Mouse (Mus musculus) retina, postnatal 1 day (tissue): Measurements from ENCODE around the gene Cox15.
A peak's percentile ranks its signal among the peaks of the same experiment; 100 is the strongest.

ENCODE experiments used
- DNase-seq: peaks from one replicate; pipeline ENCODE4 v3.0.0-alpha.2; 2012

Cox15 gene

DNA sequence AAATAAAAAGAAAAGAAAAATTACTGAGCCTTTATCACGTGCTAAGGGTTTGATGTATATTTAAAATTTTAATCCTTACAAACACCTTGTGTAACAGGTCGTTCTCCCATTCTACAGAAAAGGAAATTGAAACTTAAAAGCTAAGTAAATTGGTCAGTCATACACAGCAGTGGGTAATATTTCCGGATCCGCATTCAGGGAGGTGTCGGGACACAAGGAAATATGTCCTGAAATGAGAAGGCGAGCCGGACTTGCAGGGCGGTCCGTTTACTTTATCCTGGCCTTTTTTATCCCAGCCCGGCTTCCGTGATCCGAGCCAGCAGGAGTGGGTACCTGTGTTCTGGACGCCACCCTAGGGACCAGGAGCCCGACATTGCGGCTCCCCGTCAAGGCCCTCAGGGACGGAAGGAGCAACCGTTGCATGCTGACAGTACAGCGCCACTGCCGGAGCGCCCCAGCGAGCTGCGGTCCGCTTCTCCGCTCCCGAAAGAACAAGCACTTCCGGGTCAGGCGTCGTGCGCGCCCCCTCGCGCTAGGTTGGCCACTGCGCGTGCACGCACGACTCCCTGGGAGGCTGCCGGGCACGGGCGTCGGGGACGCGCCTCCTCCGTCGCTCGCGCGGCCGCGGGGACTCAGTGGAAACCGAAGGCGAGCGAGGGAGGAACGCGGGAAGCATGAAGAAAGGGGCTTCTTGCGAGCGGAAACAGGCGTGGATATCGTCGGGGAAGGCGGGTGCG, at the start of gene Cox15, which contains the start of gene Cutc:
Cox15 (minus strand) TSS at position 512 of the 737 bp plus-strand sequence.
Cutc (plus strand) TSS at position 508 of the 737 bp plus-strand sequence.
- peak; percentile 98 for DNase-seq

DNA sequence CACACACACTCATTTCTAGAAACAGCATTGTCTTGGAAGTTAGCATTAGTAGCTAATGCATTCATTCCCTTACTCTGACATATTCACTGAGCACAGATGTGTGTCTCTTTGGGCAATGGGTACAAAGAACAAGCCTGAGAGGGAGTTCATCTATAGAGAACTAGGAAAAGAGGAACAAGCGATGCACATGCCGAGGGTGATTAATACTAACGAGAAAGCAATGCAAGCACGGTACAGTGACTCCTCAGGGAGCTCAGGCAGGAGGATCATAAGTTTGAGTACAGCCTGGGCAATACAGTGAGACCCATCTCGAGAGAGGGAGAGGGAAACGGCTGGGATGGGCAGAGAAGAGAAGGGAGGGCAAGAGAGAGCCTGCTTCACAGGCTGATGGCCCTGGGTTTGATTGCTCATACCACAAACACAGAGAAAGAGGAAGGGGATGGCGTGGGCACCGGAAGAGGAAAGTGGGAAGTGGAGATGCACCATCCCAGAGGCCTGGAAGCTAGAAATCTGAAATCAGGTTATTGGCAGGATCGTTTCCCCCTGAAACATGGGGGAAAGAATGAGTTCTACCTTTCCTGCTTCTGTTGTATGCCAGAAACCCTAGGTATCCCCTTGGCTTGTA, 48.7 kb upstream of the Cox15 start:
- no peak for DNase-seq

- no peak for DNase-seq
Observed at GRCm38 (mm10) chr19:43797216-43797615, 44.4 kb upstream of the Cox15 start.

DNA sequence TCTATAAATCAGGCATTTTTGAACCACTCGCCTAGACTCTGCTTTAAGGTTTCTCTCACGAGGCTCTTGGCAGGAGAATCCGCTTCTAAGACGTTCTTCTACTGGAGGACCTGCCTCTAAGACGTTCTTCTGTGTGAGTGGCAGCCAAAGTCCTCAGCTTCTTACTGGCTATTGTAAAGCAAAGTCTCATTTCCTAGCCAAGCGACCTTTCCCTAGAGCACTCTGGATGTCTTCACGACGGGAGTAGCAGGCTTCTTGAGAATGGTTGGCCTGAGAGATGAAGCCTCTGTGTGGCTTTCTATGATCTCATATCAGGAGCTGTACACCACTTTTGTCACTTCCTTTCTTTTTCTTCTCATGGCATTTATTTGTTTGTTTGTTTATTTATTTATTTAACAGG, 42.7 kb upstream of the Cox15 start:
- DNase-seq, result no peak

DNA sequence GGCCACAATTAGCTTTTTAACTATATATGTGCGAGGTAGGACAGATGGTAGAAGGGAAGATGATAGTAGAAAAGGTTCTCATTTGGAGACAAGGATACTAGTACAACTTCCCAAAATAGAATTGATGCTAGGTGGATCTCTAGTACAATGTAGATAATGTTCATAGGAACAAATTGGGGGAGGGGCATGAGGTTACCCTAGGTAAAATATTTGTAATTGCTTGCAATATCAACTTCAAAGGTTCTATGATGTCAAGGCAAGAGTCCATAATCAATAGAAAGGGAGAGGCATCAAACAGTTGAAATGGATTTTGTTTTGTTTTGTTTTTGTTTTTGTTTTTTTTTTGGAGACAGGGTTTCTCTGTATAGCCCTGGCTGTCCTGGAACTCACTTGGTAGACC, 41.2 kb upstream of the Cox15 start:
- no peak for DNase-seq

DNA sequence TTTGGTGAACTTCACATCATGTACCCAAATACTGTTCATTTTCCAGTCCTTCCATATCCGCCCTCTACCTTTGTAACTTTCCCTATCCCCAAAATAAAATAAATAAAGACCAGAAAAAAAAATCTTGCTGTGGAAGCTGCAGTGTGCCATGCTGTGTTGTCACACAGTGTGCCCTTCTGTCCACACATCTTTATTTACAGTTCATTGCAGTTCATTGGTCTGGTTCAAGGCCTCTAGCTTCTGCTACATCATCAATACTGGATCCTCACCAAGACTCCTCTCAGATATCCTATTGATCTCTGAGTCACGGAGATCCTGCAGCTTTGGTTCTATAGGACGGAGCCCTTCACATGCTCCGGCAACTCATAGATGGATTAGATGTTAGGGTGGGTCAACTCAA, 39.7 kb upstream of the Cox15 start:
- no peak for DNase-seq

DNA sequence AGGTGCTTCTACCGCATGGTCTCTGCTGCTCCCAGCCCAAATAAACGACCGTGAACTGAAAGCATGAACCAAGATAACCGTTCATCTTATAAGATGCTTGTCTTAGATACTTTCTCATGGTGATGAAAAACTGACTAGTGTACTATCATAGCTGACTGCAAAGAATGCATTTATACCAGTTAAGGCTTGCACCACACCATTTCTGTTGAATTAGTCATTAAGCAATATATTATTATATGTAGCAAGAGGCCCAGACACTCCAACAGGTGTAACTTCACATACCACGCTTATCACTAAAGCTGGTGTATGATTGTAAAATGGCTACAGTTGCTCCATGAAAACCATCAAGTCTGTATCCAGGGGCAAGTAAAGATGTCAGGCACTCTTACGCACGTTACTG, 37.0 kb upstream of the Cox15 start:
- DNase-seq, result no peak

GRCm38 (mm10) chr19:43786249-43787026, 33.6 kb upstream of the Cox15 start:
- no peak for DNase-seq

- DNase-seq, result no peak
Observed at GRCm38 (mm10) chr19:43784761-43785160, 32.0 kb upstream of the Cox15 start.

- no peak for DNase-seq
Observed at GRCm38 (mm10) chr19:43781980-43782379, 29.2 kb upstream of the Cox15 start, which contains the start of gene Abcc2. Abcc2 (plus strand) TSS chr19:43782192.

GRCm38 (mm10) chr19:43780391-43780790, 27.6 kb upstream of the Cox15 start:
- no peak for DNase-seq

DNA sequence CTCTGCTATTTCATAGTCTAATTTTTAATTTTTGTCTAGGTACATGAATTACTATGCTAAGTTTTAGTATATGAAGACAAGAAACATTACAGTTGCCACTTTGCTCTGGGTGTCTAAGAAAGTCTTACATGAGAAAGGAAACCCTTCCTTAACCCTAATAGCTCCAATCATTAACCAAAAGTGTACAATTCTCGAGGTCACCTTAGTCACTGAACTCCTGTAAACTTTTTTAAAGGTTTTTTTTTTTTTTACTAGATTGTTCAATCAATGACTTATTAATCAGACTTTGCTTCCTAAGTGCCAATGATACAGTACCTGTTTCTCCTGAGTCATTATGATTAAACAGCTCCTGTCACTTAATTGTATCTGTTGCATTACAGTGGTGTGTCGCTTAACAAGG, 24.5 kb upstream of the Cox15 start:
- no peak for DNase-seq

GRCm38 (mm10) chr19:43776561-43776960, 23.8 kb upstream of the Cox15 start:
- DNase-seq, result no peak

DNA sequence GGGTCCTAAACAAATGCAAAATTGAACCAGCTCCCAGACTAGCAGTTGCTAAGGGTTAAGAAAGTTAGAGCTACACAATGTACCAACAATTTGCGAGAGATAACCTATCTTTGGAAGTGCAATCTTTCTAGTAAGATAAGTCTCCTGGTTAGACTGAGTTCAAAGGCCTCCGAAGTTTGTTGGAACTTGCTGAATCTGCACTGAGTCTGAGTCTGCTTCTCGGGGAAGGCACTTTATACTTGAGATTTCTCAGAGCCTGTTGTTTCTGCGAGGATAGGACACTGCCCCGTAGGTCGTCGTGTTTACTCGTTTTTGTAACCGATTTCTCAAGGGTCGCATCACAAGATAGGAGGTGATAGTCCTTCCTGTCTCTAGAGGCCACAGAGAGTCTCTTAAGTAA, 22.6 kb upstream of the Cox15 start:
- DNase-seq, result no peak

DNA sequence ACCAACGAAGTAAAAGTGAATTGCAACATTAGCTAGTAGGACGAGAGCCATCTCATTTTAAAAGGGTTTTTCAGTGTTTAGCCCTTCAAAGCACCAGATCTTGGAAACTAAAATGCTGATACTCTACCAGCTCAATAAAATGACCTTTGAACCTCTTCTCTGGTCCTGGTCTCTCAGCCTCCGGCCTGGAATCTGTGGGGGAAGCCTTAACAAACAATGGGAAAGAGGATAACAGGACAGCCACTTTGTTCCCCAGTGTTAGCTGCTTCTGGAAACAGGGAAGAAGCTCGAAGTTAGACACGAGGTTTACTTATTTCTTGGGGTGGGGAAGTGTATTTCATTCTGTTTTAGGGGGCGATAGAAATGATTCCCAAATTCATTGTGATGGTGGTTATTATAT, 19.5 kb upstream of the Cox15 start:
- no peak for DNase-seq

GRCm38 (mm10) chr19:43771499-43771969, 18.7 kb upstream of the Cox15 start:
- DNase-seq, result no peak

DNA sequence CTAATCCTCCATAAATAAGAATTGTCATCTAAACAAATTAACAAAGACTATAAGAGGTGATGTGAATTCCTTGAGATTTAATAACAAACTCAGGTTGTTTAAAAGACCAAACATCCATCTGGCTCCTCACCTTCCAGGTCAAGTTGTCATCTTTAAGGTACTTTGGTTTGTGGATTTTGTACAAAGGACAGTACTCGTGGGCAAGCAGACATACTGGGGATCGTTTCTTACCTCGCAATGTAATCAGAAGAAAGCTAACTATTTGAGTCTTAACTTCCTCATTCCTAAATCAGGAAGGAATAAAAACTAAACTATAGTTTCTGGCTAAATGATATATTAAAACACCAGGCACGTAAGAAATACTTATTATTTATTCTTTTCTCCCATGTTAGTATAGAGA, 17.8 kb upstream of the Cox15 start:
- no peak for DNase-seq

DNA sequence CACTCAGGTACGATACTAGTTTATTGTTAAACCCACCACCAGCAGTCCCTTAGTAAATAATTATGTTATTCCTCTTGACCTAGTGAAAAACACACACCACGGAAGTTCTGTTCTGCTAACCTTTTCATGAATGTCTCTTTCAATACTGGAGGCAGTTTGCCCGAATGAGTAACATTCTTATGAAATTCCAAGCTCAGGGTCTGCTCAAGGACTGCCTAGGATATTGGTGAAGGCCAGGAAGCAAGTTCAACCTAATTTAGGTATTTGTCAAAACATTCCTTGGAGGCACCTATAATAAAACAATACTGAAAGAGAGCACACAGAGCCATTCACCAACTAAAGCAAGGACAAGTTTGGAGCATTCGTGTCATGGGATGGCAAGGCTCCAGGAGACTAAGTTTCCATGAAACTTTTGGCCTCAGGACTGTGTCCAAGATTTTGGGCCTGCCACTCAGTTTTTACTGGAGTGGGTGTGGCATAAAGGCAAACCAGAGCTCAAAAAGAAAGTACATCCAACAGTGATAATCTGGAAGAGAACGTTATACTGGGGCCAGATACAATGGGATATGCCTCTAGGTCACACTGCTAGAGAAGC, 16.7 kb upstream of the Cox15 start:
- DNase-seq, result no peak

DNA sequence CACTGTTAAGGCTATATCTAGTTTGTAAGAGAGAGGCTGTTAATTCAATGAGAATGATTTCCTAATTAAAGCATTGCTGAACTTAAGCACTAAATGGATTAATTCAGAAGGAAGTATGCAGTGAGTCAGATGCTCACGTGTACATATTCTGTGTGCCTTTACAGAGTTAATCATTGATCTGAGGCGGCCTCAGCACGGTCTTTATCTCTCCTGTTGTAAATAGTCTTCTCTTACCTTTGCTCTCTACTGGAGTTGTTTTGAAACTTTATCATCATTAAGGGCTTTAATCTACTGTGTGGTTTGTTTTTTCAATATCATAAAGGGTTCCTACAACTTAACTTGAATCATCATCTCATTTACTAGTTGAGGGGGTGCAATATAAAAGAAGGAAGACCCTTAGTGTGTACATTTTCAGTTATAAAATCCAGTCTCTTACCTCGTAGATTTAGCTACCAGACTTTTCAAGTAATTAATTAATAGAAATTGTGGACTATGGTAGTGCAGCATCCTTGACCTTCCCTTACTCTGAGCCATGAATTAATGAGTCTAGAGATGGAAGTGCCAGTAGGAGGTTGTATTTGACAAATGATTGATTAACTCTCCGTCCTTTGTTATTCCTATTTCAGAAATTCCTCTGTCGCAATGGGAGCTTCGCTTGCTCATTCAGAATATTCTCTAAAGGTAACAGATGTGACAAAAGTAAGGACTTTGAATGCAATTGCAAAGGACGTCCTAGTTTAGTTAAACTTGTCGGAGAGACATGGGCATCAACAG, 14.9 kb upstream of the Cox15 start:
- no peak for DNase-seq

GRCm38 (mm10) chr19:43766451-43766850, 13.7 kb upstream of the Cox15 start:
- no peak for DNase-seq

GRCm38 (mm10) chr19:43762410-43762809, 9.6 kb upstream of the Cox15 start:
- no peak for DNase-seq

DNA sequence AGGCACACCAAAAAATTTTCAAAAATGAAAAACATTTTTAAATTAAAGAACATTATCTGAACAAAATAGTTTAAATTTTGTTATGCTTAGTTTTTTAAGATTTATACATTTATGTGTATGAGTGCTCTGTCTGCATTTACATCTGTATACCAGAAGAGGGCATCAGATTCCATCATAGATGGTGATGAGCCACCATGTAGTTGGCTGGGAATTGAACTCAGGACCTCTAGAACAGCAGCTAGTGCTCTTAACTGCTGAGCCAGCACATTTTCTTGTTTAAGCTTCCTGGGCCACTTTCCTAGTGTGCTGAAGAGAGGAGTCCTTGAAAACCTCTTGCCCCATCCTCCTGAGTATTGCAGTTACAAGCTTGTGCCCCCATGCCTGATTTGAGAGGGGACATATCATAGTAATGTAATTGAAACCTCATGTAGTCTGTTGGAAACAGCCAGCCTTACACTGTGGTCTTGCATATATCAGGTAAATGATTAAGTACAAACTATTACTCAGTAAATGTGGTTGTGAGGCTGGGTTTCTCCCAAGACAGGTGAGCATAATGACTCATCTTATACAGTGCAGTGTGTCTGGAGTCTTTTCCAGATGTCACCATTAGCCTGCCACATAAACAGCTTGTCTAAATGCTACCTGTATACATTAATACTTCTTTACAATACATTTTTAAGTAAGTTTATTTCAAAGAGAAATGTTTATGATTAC, 8.9 kb upstream of the Cox15 start:
- DNase-seq, result no peak
